Mouse (Mus musculus) MEL (cell line): Measurements from ENCODE around the gene Kansl2. TPM values are rescaled to one million over a fixed set of nuclear protein-coding genes. Genes with fewer than 3 reads are reported as not detected.

Experiments used
- DNase-seq: peaks from one replicate; pipeline ENCODE4 v3.0.0; 2011; ENCODE audit warnings: low read depth, low spot score
- H3K27ac ChIP-seq: 2 replicates; pipeline ENCODE4 v1.5.1; 2012; ENCODE audit warnings: low read depth, mild to moderate bottlenecking, control low read depth, low read length, moderate library complexity; ENCODE audit not compliant: control insufficient read depth
- H3K27me3 ChIP-seq, 2 experiments: fragments of 150-350 bp in 1 of 2; sonication (generic) in 1 of 2; 2 replicates each; pipeline ENCODE4 v1.6.1; 2012; ENCODE audit warnings: low read length in 2 of 2, mild to moderate bottlenecking in 2 of 2, improper control_type of control experiment in 1 of 2, moderate library complexity in 1 of 2; ENCODE audit not compliant: insufficient read depth in 2 of 2, control insufficient read depth in 1 of 2
- H3K36me3 ChIP-seq, 2 experiments: 2 replicates each; pipeline ENCODE4 v1.6.1; 2012 to 2014; ENCODE audit warnings: low read length in 2 of 2, improper control_type of control experiment in 1 of 2, inconsistent platforms in 1 of 2, mild to moderate bottlenecking in 1 of 2; ENCODE audit not compliant: insufficient read depth in 2 of 2, control insufficient read depth in 1 of 2
- H3K4me1 ChIP-seq, 2 experiments: fragments of 150-350 bp in 1 of 2; sonication (generic) in 1 of 2; 2 replicates each; pipeline ENCODE4 v1.6.1; 2012; ENCODE audit warnings: low read length in 2 of 2, improper control_type of control experiment in 1 of 2, mild to moderate bottlenecking in 1 of 2; ENCODE audit not compliant: insufficient read depth in 2 of 2, control insufficient read depth in 1 of 2
- H3K4me3 ChIP-seq, 2 experiments: fragments of 150-350 bp in 1 of 2; sonication (generic) in 1 of 2; 2 replicates each; pipeline ENCODE4 v1.5.1; 2012; ENCODE audit warnings: low read depth in 2 of 2, low read length in 2 of 2, mild to moderate bottlenecking in 2 of 2, moderate library complexity in 2 of 2, control low read depth in 1 of 2, improper control_type of control experiment in 1 of 2; ENCODE audit not compliant: control insufficient read depth in 1 of 2, insufficient read depth in 1 of 2
- H3K79me2 ChIP-seq: 2 replicates; pipeline ENCODE4 v1.6.1; 2012; ENCODE audit warnings: mild to moderate bottlenecking, low read length, moderate library complexity; ENCODE audit not compliant: control insufficient read depth, poor library complexity, insufficient read depth
- H3K9ac ChIP-seq: 2 replicates; pipeline ENCODE4 v1.6.1; 2012; ENCODE audit warnings: low read depth, mild to moderate bottlenecking, control low read depth, low read length, moderate library complexity; ENCODE audit not compliant: control insufficient read depth, poor library complexity, severe bottlenecking
- H3K9me3 ChIP-seq: fragments of 150-350 bp; sonication (generic); replicated peaks from 2 replicates; pipeline ENCODE4 v1.6.1; 2012; ENCODE audit warnings: mild to moderate bottlenecking, low read length, improper control_type of control experiment, moderate library complexity; ENCODE audit not compliant: insufficient read depth
- CHD2 ChIP-seq: IDR thresholded peaks from 2 replicates; pipeline ENCODE4 v1.6.1; 2011; ENCODE audit warnings: low read length, improper control_type of control experiment
- E2F4 ChIP-seq: IDR thresholded peaks from 2 replicates; pipeline ENCODE4 v1.6.1; 2011; ENCODE audit warnings: low read depth, low read length, improper control_type of control experiment, borderline replicate concordance
- EP300 ChIP-seq, 2 experiments: IDR thresholded peaks; 2 replicates each; pipeline ENCODE4 v1.6.1; 2011; ENCODE audit warnings: improper control_type of control experiment in 2 of 2, low read length in 2 of 2, low read depth in 1 of 2, mild to moderate bottlenecking in 1 of 2
- ETS1 ChIP-seq: IDR thresholded peaks from 2 replicates; pipeline ENCODE4 v1.6.1; 2012; ENCODE audit warnings: low read depth, mild to moderate bottlenecking, inconsistent platforms, low read length, improper control_type of control experiment, moderate library complexity
- GABPA ChIP-seq: IDR thresholded peaks from 2 replicates; pipeline ENCODE4 v1.6.1; 2012; ENCODE audit warnings: low read depth, mild to moderate bottlenecking, inconsistent platforms, low read length, improper control_type of control experiment, moderate library complexity
- GATA1 ChIP-seq: IDR thresholded peaks from 2 replicates; pipeline ENCODE4 v1.6.1; 2011; ENCODE audit warnings: low read depth, low read length, improper control_type of control experiment
- HCFC1 ChIP-seq: IDR thresholded peaks from 2 replicates; pipeline ENCODE4 v1.6.1; 2012; ENCODE audit warnings: low read depth, mild to moderate bottlenecking, inconsistent platforms, low read length, improper control_type of control experiment, moderate library complexity
- JUND ChIP-seq: IDR thresholded peaks from 2 replicates; pipeline ENCODE4 v1.6.1; 2011; ENCODE audit warnings: low read depth, mild to moderate bottlenecking, improper control_type of control experiment, low read length
- MAX ChIP-seq: IDR thresholded peaks from 2 replicates; pipeline ENCODE4 v1.6.1; 2011; ENCODE audit warnings: low read length, improper control_type of control experiment
- MAZ ChIP-seq: IDR thresholded peaks from 2 replicates; pipeline ENCODE4 v1.6.1; 2012; ENCODE audit warnings: low read depth, mild to moderate bottlenecking, inconsistent platforms, low read length, improper control_type of control experiment
- NELFE ChIP-seq: IDR thresholded peaks from 2 replicates; pipeline ENCODE4 v1.6.1; 2011; ENCODE audit warnings: low read depth, low read length, improper control_type of control experiment
- POLR2AphosphoS5 ChIP-seq: IDR thresholded peaks from 2 replicates; pipeline ENCODE4 v1.6.1; 2012; ENCODE audit warnings: low read depth, borderline replicate concordance, mild to moderate bottlenecking, inconsistent platforms, low read length, moderate library complexity, mixed read lengths
- RAD21 ChIP-seq: IDR thresholded peaks from 2 replicates; pipeline ENCODE4 v1.6.1; 2011; ENCODE audit warnings: mild to moderate bottlenecking, low read depth, low read length, improper control_type of control experiment
- SIN3A ChIP-seq: IDR thresholded peaks from 2 replicates; pipeline ENCODE4 v1.6.1; 2012; ENCODE audit warnings: low read length, improper control_type of control experiment, inconsistent platforms
- SMC3 ChIP-seq: IDR thresholded peaks from 2 replicates; pipeline ENCODE4 v1.6.1; 2011; ENCODE audit warnings: low read depth, low read length, improper control_type of control experiment
- UBTF ChIP-seq: IDR thresholded peaks from 2 replicates; pipeline ENCODE4 v1.6.1; 2012; ENCODE audit warnings: low read depth, mild to moderate bottlenecking, inconsistent platforms, low read length, improper control_type of control experiment, moderate library complexity, borderline replicate concordance; ENCODE audit not compliant: insufficient read depth
- USF1 ChIP-seq: IDR thresholded peaks from 2 replicates; pipeline ENCODE4 v1.6.1; 2014; ENCODE audit warnings: low read depth, mild to moderate bottlenecking, inconsistent platforms, low read length, improper control_type of control experiment, moderate library complexity
- USF2 ChIP-seq, 2 experiments: IDR thresholded peaks; 2 replicates each; pipeline ENCODE4 v1.6.1; 2011 to 2012; ENCODE audit warnings: improper control_type of control experiment in 2 of 2, low read length in 2 of 2, borderline replicate concordance in 1 of 2, inconsistent platforms in 1 of 2, low read depth in 1 of 2, mild to moderate bottlenecking in 1 of 2; ENCODE audit not compliant: insufficient read depth in 1 of 2
- ZNF384 ChIP-seq: IDR thresholded peaks from 2 replicates; pipeline ENCODE4 v1.6.1; 2012; ENCODE audit warnings: low read depth, mild to moderate bottlenecking, inconsistent platforms, low read length, improper control_type of control experiment
- polyA plus RNA-seq, 2 experiments: library from polyadenylated mRNA; stranded (reverse) in 1 of 2; unstranded in 1 of 2; fragments of >175 nt in 1 of 2; fragments of >200 nt in 1 of 2; gene quantifications; 2 replicates each; pipeline versions ENCODE4 v1.2.1 to v1.2.4; 2012; ENCODE audit warnings: low replicate concordance in 2 of 2, low read depth in 1 of 2; ENCODE audit not compliant: insufficient read length in 2 of 2, insufficient read depth in 1 of 2, missing spikeins in 1 of 2
- total RNA-seq: library from RNA; depleted of rRNA; stranded (reverse); fragments of 300-350 nt; gene quantifications from 2 replicates; pipeline ENCODE4 v1.2.3, GENCODE M21; 2012

Kansl2 gene
- total and polyA plus RNA-seq, 3 experiments, result 157 to 170 TPM; not detected in 1

- TF ChIP-seq SMC3 (no peak), ZNF384 (peak; percentile 52), UBTF (no peak), ETS1 (peak; percentile 71), EP300 (IDR thresholded peaks at IDR 0.05; ENCODE audit: low read depth in 1 of 2, low read length in 2 of 2) (peak; percentile 43 to 72)
Observed at GRCm38 (mm10) chr15:98483907-98484886, 49.9 kb downstream of the Kansl2 start (continued).

GRCm38 (mm10) chr15:98482701-98483100 is 51.4 kb downstream of the Kansl2 start, which contains the start of gene Lalba:
Gene Lalba, minus strand, starts transcription at chr15:98482721.
- H3K79me2 ChIP-seq, result no peaks in the 10 kb centered on the region
- TF ChIP-seq GABPA, result no peak
- no peak for TF ChIP-seq ETS1
- TF ChIP-seq EP300 (IDR thresholded peaks at IDR 0.05; ENCODE audit: low read depth in 1 of 2, low read length in 2 of 2), result no peak
- TF ChIP-seq MAZ, result no peak
- TF ChIP-seq HCFC1, result no peak
- TF ChIP-seq SIN3A, result no peak
- no peak for TF ChIP-seq CHD2
- TF ChIP-seq USF2 (IDR thresholded peaks at IDR 0.05; ENCODE audit: borderline replicate concordance in 1 of 2, insufficient read depth in 1 of 2, low read depth in 1 of 2, low read length in 2 of 2), result no peak
- no peak for TF ChIP-seq NELFE
- no peak for TF ChIP-seq MAX
- no peak for TF ChIP-seq JUND
- no peak for TF ChIP-seq POLR2AphosphoS5
- TF ChIP-seq GATA1, result no peak
- TF ChIP-seq RAD21, result no peak
- TF ChIP-seq USF1, result no peak
- no peak for TF ChIP-seq E2F4
- TF ChIP-seq, all 39 proteins: peak for 0
- H3K9ac ChIP-seq, result no peak within 1 kb of the TSS
- no peak for DNase-seq
- peaks cover 23 to 38% of the 10 kb centered on the region in 2 experiments for H3K4me1 ChIP-seq
- no peaks in the 10 kb centered on the region for H3K9me3 ChIP-seq
- no peak within 1 kb of the TSS for H3K27ac ChIP-seq
- H3K4me3 ChIP-seq, result no peak within 1 kb of the TSS
- peaks cover 0 to 21% of the 10 kb centered on the region in 2 experiments; a peak in 2 of 4 replicates for H3K36me3 ChIP-seq
- 0 out of 4 replicates have a peak, but pooled peaks cover 0 to 1% of the 10 kb centered on the region in 2 experiments for H3K27me3 ChIP-seq
